Mouse (Mus musculus): ENCODE data around the gene Dgkz. TPM values are rescaled to one million over a fixed set of nuclear protein-coding genes. Genes with fewer than 3 reads are reported as not detected.

Gene Dgkz
- polyA plus RNA-seq, 1 experiment from 2014 or later, result 36.7 TPM

GRCm38 (mm10) chr2:91884616-91885015 lies 91.0 kb downstream of the Dgkz start:
- H3K4me3 ChIP-seq (ENCODE audit: low read depth, low read length), result no peak overlapping the region
- H3K4me1 ChIP-seq (ENCODE audit: control insufficient read depth, insufficient read depth, low read length), result no peaks in the 10 kb centered on the region
- peaks cover 11% of the 10 kb centered on the region for H3K36me3 ChIP-seq (ENCODE audit: control insufficient read depth, insufficient read depth, low read length)
- no peaks in the 10 kb centered on the region for H3K27me3 ChIP-seq (ENCODE audit: control insufficient read depth, insufficient read depth, low read length)
- WGBS, result 82% methylated on average over 4 of the region's 4 CpGs
- H3K9ac ChIP-seq (replicated peaks; ENCODE audit: low read depth, low read length), result no peak overlapping the region
- ATAC-seq (ENCODE audit: low read depth), result no peak
- H3K27ac ChIP-seq (ENCODE audit: low read depth, low read length), result no peak overlapping the region
- H3K9me3 ChIP-seq (ENCODE audit: control insufficient read depth, low read length), result no peaks in the 10 kb centered on the region
- no peak overlapping the region for H3K4me2 ChIP-seq (ENCODE audit: low read depth, low read length)

GRCm38 (mm10) chr2:91883961-91884360 lies 91.7 kb downstream of the Dgkz start:
- Histone ChIP-seq H3K4me3 (ENCODE audit: low read depth, low read length) (no peak overlapping the region), H3K27me3 (ENCODE audit: control insufficient read depth, insufficient read depth, low read length) (no peaks in the 10 kb centered on the region), H3K9me3 (ENCODE audit: control insufficient read depth, low read length) (no peaks in the 10 kb centered on the region), H3K27ac (ENCODE audit: low read depth, low read length) (no peak overlapping the region), H3K4me1 (ENCODE audit: control insufficient read depth, insufficient read depth, low read length) (no peaks in the 10 kb centered on the region), H3K36me3 (ENCODE audit: control insufficient read depth, insufficient read depth, low read length) (peaks cover 11% of the 10 kb centered on the region), H3K4me2 (ENCODE audit: low read depth, low read length) (no peak overlapping the region), H3K9ac (replicated peaks; ENCODE audit: low read depth, low read length) (no peak overlapping the region)
- no peak for ATAC-seq (ENCODE audit: low read depth)
- WGBS, result 87% methylated on average over 4 of the region's 4 CpGs

Small RNA genes lying within 50 kb of the gene (microRNA-seq; reads per million reads assigned to microRNA genes)
- gene Mir6999, result not detected

Other genes starting within 250 kb of the Dgkz start
- 23.6 and 24.2 TPM in 2 replicates for gene Ambra1, start 245.7 kb downstream of the Dgkz start, polyA plus RNA-seq (2014; fragmentation: Nextera tagmentation; extraction: Ambion mirVana)
- gene Chrm4, start 48.6 kb downstream of the Dgkz start, polyA plus RNA-seq (2014; fragmentation: Nextera tagmentation; extraction: Ambion mirVana), result 1.1 and 1.4 TPM in 2 replicates
- gene Mdk, start 43.6 kb downstream of the Dgkz start, polyA plus RNA-seq (2014; fragmentation: Nextera tagmentation; extraction: Ambion mirVana), result 93.6 and 155 TPM in 2 replicates
- 0.33 TPM in 2 replicates for gene Gm9821, start 30.2 kb downstream of the Dgkz start, polyA plus RNA-seq (2014; fragmentation: Nextera tagmentation; extraction: Ambion mirVana)
- gene Creb3l1, start 48.6 kb upstream of the Dgkz start, polyA plus RNA-seq (2014; fragmentation: Nextera tagmentation; extraction: Ambion mirVana), result 1.2 and 4.5 TPM in 2 replicates
- gene Phf21a, start 117.3 kb upstream of the Dgkz start, polyA plus RNA-seq (2014; fragmentation: Nextera tagmentation; extraction: Ambion mirVana), result 35.5 and 39.9 TPM in 2 replicates

All from neural tube, embryonic 14.5 days (tissue).